Mouse (Mus musculus): ENCODE measurements at regions not wholly inside any gene's neighbourhood (a gene's known extent, or its start where the extent isn't known, plus 50 kb on each side); places are given as distances from the start of the nearest gene placed in this dataset.
"Not testable (repeated sequence)": the region's sequence is repeated elsewhere in the genome, so short reads cannot be mapped to it uniquely, and the experiment has no call there.

DNA sequence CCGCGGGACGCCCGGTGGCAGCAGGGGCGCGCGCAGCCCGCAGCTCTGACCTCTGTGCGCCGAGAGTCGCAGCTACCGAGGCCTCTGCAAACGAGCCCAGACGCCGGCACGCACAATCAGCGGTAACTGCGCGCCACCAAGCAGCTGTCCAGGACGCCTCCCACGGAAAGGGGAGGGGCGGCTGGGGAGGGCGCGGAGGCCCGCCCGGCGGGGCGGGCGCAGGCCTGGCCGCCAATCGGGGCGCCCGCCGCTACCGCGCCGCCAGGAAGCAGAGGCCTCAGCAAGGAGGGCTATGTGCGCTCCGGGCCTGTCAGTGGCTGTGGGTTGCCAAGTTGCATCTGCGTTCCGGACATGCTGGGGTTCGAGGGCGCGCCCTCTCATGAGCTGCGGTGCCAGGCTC lies 613.3 kb upstream of the Ywhaq start:
- peak; percentile 32 for DNase-seq
- peak; percentile 75; the same call in 1 of the 2 replicates for ATAC-seq (ENCODE audit: insufficient read depth)
- H3K9me3 ChIP-seq (ENCODE audit: low read depth, low read length); H3K4me1 ChIP-seq (ENCODE audit: insufficient read depth); H3K9ac ChIP-seq; H3K36me3 ChIP-seq (ENCODE audit: insufficient read depth); H3K27me3 ChIP-seq (ENCODE audit: insufficient read depth, low read length); H3K27ac ChIP-seq (ENCODE audit: low read depth): not testable (repeated sequence)
- peak overlapping the region; percentile 32; the same call in 1 of the 2 replicates for H3K4me2 ChIP-seq
- WGBS, result 9% methylated on average over 14 of the region's 45 CpGs
- peak overlapping the region; percentile 27 for H3K4me3 ChIP-seq (ENCODE audit: low read depth, low read length)

DNA sequence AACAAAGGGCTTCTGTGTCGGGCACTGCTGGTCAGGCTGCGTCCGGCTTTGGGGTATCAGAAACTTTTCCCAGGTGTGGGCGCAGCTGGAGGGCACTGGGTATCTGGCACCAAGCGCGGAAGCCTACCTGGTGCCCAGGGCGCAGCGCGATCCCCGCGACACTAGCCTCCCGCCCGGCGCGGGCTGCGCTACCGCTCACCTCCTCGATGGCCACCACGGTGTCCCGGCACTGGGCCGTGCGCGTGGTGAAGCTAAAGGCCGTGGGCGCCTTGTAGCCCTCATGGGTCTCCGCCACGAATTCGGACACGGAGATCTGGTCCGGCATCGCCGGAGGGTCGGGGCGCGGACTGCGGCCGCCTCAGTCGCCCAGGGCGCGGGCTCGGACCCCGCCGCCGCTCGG lies 612.8 kb upstream of the Ywhaq start:
- H3K4me2 ChIP-seq, result peak overlapping the region; percentile 32; the same call in 1 of the 2 replicates
- not testable (repeated sequence) for H3K36me3 ChIP-seq (ENCODE audit: insufficient read depth); H3K9ac ChIP-seq; H3K27ac ChIP-seq (ENCODE audit: low read depth); H3K9me3 ChIP-seq (ENCODE audit: low read depth, low read length); DNase-seq; ATAC-seq (ENCODE audit: insufficient read depth); H3K4me1 ChIP-seq (ENCODE audit: insufficient read depth); H3K27me3 ChIP-seq (ENCODE audit: insufficient read depth, low read length)
- WGBS, result 11% methylated on average over 36 of the region's 45 CpGs
- peak overlapping the region; percentile 27 for H3K4me3 ChIP-seq (ENCODE audit: low read depth, low read length)

Measured in lung, embryonic 14.5 days (tissue).